Mouse (Mus musculus) T-helper 2 cell (primary cell): ENCODE measurements at regions not wholly inside any gene's neighbourhood (a gene's known extent, or its start where the extent isn't known, plus 50 kb on each side); places are given as distances from the start of the nearest gene placed in this dataset.

Source experiments
- in situ Hi-C: fragments of 300-600 bp; cut with MboI, MseI; formaldehyde crosslinking; loops from one replicate; pipeline ENCODE4 v1.15.1; 2025; ENCODE audit warnings: high pct_unique_total_duplicates

- in situ Hi-C loops, result no loop called here
Observed at GRCm38 (mm10) chr10:99902280-99903231, 112.9 kb upstream of the Kitl start.

GRCm38 (mm10) chr10:99900955-99901835 lies 114.2 kb upstream of the Kitl start:
- in situ Hi-C loops, result no loop called here

DNA sequence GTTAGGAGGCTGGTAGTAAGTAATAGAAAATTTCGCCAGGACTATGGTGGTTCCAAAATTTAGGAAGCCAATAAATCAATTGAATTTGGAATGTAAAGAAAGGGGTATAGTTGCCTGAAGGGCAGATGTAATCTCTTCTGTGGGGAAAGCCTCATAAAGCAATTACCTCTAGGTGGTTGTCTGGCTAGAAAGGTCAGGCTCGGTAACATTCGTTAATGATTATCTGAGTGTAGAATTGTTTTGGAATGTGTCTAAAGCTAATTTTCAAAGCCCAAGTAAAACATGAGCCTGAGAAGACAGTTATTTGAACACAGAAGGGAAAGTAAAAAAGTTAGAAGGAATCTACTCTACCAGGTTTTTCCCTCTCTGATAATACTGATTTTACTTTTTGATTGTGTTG lies 121.4 kb upstream of the Kitl start:
- in situ Hi-C loops, result no loop called here

DNA sequence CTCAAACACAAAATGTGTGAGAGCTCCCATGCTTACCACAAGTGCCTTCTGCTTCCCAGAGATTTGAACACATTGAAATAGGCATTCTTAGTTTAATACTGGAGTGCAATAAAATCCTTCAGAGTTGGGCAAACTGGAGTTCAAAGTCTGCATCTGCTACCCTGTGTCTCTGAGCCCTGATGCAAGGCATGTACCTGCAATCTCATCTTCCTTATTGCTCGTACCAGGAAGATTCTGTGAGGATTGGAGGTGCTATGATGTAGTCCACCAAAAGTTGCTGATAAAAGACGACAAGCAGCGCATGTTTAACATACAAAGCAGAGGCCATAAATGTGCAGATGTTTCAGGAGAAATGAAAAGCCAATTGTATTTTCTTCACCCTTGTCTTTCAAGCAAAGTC lies 123.5 kb upstream of the Kitl start:
- in situ Hi-C loops, result no loop called here

DNA sequence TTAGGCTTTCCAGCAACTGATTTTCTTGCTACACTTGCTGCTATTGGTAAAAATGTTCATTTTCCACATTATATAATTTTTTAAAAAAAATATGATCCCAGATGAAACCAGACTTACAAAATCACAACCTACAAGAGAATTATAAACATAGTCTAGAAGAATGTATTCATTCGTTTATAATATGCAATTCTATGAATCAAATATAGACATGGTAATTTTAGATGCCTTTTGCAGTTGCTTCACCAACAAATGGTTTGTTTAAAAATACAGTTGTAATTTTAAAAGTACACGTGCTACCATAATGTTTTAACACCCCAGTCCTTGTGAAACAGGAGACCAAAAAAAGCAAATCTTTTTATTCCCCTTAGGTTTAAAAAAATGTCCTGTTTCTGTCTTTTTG lies 122.4 kb upstream of the Csl start:
- in situ Hi-C loops, result no loop called here

- in situ Hi-C loops, result no loop called here
Observed at GRCm38 (mm10) chr10:99879362-99879761, 119.9 kb upstream of the Csl start.

GRCm38 (mm10) chr10:99864711-99865110 lies 105.3 kb upstream of the Csl start:
- in situ Hi-C loops, result no loop called here

- in situ Hi-C loops, result no loop called here
Observed at GRCm38 (mm10) chr10:99860322-99861089, 101.0 kb upstream of the Csl start.

DNA sequence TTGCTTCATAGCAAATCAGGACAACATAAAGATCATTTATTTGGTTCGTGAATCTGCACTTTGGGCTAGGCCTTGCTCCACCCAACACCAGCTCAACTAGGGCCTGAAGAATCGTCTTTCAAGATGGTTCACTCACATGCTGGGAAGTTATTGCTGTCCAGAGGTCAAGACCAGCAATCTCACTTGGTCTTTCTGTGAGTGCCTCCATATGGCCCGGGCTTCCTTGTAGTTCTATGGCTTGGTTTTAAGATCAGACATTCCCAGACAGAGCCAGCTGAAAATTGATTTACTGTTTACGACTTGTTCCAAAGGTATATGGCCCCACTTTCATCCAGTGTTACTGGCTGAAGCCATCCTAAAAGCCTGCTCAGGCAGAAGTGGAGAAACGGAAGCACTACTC lies 84.7 kb upstream of the Csl start:
- in situ Hi-C loops, result no loop called here

DNA sequence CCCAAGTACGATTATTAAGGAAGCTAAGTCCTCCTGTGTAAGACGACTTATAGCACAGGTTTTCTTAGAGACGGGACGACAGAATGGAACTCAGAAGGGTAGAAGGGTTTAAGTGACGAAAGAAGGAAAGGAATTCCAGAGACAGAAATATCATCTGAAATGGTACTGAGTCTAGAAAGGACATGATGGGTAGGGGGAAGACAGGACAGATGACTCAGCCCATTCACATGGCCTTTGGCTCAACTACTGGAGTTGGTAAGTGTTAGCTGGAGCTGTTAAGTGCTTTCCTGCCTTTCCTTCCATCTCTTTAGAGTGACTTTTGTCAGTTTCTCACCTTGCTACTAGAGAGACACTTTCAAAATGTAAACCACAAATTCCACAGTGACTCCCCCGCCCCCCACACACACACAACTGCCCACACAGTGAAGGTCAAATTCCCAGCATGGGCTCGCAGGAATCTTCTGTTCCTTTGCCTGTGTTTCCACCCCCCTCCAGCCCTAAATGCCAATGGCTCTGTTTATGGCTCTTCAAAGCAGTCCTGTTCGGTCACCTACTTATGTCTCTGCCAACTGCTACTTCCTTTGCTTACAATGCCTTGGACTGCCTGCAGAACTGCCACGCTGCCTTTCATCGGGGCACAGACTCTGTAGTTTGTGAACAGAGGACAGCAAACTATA lies 81.8 kb upstream of the Csl start:
- in situ Hi-C loops, result no loop called here

DNA sequence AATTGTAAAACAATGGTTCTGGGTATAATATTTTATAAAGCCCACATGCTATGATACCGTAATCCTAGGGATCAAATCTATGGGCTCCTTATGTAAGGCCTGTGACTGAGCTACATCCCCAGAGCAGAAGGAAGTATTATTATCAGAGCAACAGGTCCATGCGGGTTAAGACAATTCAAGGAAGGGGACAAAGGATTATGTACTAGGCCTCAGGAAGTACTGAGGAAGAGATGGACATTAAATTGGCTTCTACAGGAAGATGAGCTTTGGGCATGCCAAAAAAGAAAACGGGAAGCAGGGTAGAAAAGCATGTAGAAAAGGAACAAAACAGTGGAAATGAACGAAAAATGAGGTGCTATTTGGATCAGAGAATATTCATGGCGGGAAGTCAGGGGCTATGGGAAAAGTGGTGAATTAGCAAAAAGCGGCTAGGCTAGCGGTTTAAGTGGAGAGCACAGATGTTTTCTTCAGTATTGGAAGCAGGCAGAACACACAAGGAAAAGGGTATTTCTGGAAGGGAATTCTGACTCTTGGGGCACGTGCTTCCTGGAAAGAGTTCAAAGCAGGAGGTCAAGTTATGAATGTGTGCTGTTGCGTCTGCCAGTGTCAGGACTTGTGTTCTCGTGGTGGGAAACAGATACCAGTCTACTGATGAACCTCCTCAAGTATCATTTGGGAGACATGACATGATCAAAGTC lies 80.9 kb upstream of the Csl start:
- in situ Hi-C loops, result no loop called here

DNA sequence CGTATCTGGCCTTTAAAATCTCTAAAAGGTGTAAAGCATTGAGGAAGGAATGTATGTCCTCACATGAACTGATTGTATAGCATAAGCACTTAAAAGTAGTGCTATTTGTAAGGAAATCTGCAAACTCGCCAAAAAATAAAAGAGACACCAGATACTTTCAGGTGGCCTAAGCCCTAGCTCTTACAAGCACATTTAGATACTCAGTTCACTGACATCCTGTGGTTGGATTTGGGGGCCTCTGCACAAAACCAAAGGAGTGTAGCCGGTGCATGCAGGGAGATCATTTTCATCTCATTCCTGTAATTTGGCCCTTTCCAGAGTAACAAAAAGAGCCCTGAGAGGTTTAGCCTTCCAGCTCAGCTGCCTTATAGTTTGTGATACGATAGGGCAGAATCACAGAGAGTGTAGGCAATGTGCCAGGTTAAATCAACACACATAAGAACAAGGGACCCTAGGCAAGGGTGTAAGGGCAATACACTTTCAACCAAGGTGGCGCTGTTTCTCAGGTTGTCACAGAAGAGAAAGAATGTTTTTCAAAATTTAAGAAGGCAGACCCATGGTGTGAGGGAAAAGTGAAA lies 77.5 kb upstream of the Csl start:
- in situ Hi-C loops, result no loop called here

GRCm38 (mm10) chr10:99834905-99835633 lies 75.6 kb upstream of the Csl start:
- in situ Hi-C loops, result no loop called here

GRCm38 (mm10) chr10:99829974-99830373 lies 70.5 kb upstream of the Csl start:
- in situ Hi-C loops, result no loop called here

DNA sequence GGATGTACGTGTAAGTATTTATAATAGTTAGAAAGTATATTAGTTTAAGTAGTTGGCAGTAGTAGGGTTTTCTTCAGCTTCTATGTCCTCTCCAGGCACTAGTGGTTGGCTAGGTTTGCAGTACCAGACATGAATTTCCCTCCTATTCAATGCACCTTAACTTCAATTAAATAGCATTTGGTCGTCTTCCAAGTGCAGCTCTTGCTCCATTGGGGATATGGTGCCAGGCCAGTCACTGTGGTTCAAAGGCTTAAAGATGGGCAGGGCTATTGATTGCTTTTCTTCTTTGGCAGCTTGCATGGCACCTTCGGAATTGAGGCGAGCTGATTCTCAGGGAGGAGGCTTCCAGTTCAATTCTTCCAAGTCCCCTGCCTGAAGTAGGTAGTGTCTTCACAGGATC lies 68.0 kb upstream of the Csl start:
- in situ Hi-C loops, result no loop called here

DNA sequence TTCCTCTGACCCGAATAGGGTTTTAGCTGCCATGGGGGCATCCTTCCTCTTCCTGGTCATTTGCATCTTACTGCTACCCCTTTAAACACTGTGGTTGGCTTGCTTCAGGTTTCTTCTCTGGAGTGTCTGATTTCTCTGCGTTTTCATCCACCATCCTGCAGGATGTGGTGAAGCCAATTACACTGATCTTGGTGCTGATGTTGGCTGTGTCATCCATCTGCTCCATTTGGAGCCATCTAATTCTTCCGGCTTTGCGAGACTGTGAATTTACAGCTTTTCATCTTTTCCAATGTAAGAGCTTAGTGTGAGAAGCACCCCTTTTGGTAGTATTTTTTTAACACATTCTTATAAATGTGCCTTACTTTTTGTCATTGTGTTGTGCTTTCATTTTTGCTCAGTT lies 66.4 kb upstream of the Csl start:
- in situ Hi-C loops, result no loop called here

DNA sequence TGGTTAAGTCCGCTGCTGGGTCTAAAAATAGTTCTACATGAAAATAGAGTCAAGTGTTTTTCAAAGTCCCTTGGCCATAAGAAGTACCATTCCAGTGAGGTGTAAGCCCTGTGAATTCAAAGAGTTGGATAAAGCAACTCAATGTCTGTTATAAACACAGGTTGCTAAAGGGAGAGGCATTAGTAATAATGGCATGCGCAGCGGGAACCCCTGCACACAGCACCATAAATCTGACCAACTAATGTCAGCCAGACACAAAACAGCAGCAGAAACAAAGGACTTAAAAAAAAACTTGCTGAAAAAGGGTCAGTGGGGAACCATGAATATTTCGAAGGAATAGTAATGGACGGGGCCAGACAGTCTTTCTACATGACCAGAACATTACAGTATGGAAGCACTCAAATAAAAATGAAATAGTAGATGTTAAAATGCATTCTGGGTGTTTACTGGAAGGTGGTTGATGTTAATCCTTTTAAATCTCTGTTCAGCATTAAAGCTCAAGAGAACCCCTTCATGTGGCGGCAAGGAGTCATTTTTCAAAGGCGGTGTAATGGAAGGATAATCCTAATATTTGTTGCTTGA lies 52.7 kb upstream of the Csl start:
- in situ Hi-C loops, result no loop called here

DNA sequence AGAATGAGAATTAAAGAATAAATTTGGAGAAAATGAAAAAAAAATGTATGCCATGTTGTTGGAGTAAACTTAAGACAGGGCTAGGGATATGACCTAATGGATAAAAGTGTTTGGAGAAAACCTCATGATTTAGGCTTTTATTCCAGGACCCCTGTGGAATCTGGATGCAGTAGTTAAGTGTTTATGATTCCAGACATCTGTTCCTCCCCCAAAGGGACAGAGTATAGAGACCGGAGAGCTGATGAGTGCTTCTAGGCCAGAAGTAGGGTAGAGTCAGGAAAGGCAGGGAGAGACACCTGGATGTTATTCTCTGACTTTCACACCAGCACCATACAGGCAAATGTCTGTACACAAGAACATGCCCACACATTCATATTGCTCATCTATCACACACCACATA lies 52.0 kb upstream of the Csl start:
- in situ Hi-C loops, result no loop called here
